Mouse (Mus musculus): ENCODE data around the gene Ndufaf8. TPM values are rescaled to one million over a fixed set of nuclear protein-coding genes. Genes with fewer than 3 reads are reported as not detected.

Gene Ndufaf8
- polyA plus RNA-seq, 1 experiment from 2014 or later, result 67.5 TPM

DNA sequence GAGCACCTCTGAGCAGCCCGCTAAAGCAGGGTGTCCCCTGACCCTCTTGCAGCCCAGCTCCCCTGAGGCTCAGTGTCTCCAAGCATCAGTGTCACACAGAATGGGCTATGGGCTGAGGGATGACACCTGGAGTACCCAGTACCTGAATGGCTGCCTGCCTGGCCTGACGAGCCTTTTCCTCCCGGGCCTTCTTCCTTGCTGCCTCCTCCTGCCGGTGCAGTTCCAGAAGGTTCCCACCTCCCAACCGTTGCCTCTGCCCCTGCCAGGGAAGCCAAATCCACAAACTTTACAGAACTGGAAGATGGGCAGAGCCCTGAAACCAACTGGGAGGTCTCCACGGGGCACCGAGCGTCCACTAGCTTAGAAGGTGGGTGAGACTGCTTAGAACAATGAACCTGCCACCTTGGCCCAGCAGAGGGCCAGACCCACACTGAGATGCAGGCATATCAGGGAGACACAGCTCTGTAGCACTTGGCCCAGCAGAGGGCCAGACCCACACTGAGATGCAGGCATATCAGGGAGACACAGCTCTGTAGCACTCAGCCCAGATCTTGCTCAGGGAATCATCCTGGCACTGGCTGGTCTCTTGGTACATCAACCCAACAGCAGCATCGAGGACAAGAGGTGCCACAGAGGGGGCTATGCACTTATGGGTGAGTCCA, 25.6 kb upstream of the Ndufaf8 start:
- H3K36me3 ChIP-seq (ENCODE audit: control insufficient read depth, insufficient read depth, low read length), result 0 out of 2 replicates have a peak, but pooled peaks cover 5% of the 10 kb centered on the region
- WGBS, result 93% methylated on average over 9 of the region's 9 CpGs
- 0 out of 2 replicates have a peak, but pooled peaks cover 3% of the 10 kb centered on the region for H3K27me3 ChIP-seq (ENCODE audit: control insufficient read depth, insufficient read depth, low read length)
- no peak overlapping the region for H3K4me3 ChIP-seq (ENCODE audit: low read depth, low read length)
- ATAC-seq (ENCODE audit: low FRiP score) (no peak), DNase-seq (ENCODE audit: low spot score) (no peak)
- no peak overlapping the region for H3K4me2 ChIP-seq (replicated peaks; ENCODE audit: low read depth, low read length)
- no peaks in the 10 kb centered on the region for H3K9me3 ChIP-seq (ENCODE audit: control insufficient read depth, low read length)
- no peak overlapping the region for H3K27ac ChIP-seq (ENCODE audit: low read depth, low read length)
- no peaks in the 10 kb centered on the region; the same call in 1 of the 2 replicates for H3K4me1 ChIP-seq (replicated peaks; ENCODE audit: control insufficient read depth, insufficient read depth, low read length)
- no peak overlapping the region for H3K9ac ChIP-seq (ENCODE audit: low read depth, low read length)

DNA sequence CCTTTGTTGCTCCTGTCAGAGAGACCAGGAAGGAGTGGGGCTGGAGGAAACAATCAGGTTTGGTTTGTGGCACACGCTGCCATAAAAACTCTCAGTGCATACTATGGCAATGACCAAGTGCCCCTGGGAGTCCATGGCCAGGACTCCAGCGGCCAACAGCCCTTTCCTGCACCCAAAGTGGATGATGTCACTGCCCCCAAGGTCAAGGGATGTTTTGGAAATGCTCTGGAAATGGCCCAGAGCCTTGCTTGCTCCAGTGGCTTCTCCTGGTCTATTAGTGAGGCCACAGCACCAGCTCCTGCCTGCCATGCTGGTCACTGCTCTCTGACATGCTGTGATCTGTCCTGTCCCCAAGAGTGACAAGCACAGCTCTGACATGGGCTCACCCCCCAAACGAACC, 22.5 kb upstream of the Ndufaf8 start:
- no peaks in the 10 kb centered on the region for H3K9me3 ChIP-seq (ENCODE audit: control insufficient read depth, low read length)
- no peak overlapping the region for H3K4me3 ChIP-seq (ENCODE audit: low read depth, low read length)
- H3K27ac ChIP-seq (ENCODE audit: low read depth, low read length), result no peak overlapping the region
- 0 out of 2 replicates have a peak, but pooled peaks cover 8% of the 10 kb centered on the region for H3K36me3 ChIP-seq (ENCODE audit: control insufficient read depth, insufficient read depth, low read length)
- DNase-seq (ENCODE audit: low spot score) (no peak), ATAC-seq (ENCODE audit: low FRiP score) (no peak)
- H3K4me2 ChIP-seq (replicated peaks; ENCODE audit: low read depth, low read length), result no peak overlapping the region
- 87% methylated on average over 3 of the region's 3 CpGs for WGBS
- no peak overlapping the region for H3K9ac ChIP-seq (ENCODE audit: low read depth, low read length)
- H3K4me1 ChIP-seq (replicated peaks; ENCODE audit: control insufficient read depth, insufficient read depth, low read length), result no peaks in the 10 kb centered on the region; the same call in 1 of the 2 replicates
- no peaks in the 10 kb centered on the region for H3K27me3 ChIP-seq (ENCODE audit: control insufficient read depth, insufficient read depth, low read length)

DNA sequence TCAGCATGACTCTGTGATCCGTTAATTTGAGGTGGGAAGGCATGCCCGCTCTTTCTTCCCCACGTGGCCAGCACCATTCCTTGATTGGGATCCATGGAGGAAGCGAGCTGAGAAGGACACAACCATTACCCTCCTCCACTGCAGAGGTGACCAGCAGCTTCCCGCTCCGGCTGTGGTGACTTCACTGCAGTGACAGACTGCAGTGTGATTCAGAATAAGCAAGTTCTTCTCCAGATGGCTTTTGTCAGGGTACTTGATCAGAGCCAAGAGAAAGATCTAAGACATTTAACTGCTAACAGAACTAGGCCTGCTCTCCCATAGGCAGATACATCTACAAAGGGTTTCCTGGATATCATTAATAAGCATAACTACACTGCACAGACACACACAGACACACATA, 18.4 kb upstream of the Ndufaf8 start:
- Histone ChIP-seq H3K36me3 (ENCODE audit: control insufficient read depth, insufficient read depth, low read length) (0 out of 2 replicates have a peak, but pooled peaks cover 5% of the 10 kb centered on the region), H3K27ac (ENCODE audit: low read depth, low read length) (no peak overlapping the region), H3K9ac (ENCODE audit: low read depth, low read length) (no peak overlapping the region), H3K9me3 (ENCODE audit: control insufficient read depth, low read length) (no peaks in the 10 kb centered on the region), H3K4me2 (replicated peaks; ENCODE audit: low read depth, low read length) (no peak overlapping the region), H3K4me1 (replicated peaks; ENCODE audit: control insufficient read depth, insufficient read depth, low read length) (peaks cover 2% of the 10 kb centered on the region), H3K4me3 (ENCODE audit: low read depth, low read length) (no peak overlapping the region), H3K27me3 (ENCODE audit: control insufficient read depth, insufficient read depth, low read length) (no peaks in the 10 kb centered on the region)
- ATAC-seq (ENCODE audit: low FRiP score), result no peak
- no peak for DNase-seq (ENCODE audit: low spot score)
- 92% methylated on average over 6 of the region's 6 CpGs for WGBS

DNA sequence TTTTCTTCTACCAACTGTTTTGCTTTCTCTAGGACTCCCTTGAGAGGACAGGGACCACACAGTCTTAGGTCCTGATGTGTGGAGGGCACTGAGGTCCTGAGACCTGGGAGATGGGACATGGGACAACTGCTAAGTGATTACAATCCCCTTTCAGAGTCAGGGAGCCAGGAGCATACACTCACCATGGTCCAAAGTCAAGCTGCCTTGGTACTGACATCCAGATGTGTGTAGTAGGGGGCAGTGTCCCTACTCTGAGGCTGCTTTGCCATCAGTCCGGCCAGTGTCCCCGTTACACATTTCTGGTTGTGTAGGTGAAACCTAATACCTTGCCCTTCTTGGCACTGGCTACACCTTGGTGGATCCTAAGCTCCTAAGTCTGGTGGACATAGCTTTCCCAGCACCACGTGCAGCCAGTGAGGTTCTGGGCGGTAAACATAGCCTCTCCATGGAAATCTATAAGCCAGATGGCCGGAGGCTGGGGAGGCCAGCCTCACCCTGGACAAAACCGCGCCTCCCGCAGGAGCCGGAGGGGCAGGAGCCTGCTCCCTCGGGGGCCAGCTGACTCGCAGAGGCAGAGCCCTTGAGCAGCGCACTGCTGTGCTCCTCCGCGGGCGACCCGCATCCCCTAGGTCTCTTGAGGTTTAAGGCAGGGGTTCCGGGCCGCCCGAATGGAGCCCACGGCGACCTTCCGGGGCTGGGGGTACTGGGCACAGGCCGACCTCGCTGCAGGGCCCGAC, 12.7 kb upstream of the Ndufaf8 start:
- H3K27me3 ChIP-seq (ENCODE audit: control insufficient read depth, insufficient read depth, low read length), result no peaks in the 10 kb centered on the region
- H3K27ac ChIP-seq (ENCODE audit: low read depth, low read length), result peak overlapping the region; percentile 89
- H3K9ac ChIP-seq (ENCODE audit: low read depth, low read length), result peak overlapping the region; percentile 96
- ATAC-seq (ENCODE audit: low FRiP score) (peak; percentile 55), DNase-seq (ENCODE audit: low spot score) (peak; percentile 60)
- no peaks in the 10 kb centered on the region for H3K9me3 ChIP-seq (ENCODE audit: control insufficient read depth, low read length)
- no peaks in the 10 kb centered on the region for H3K36me3 ChIP-seq (ENCODE audit: control insufficient read depth, insufficient read depth, low read length)
- WGBS, result 0% methylated on average over 25 of the region's 25 CpGs
- H3K4me2 ChIP-seq (replicated peaks; ENCODE audit: low read depth, low read length), result peak overlapping the region; percentile 89
- H3K4me3 ChIP-seq (ENCODE audit: low read depth, low read length), result peak overlapping the region; percentile 97
- H3K4me1 ChIP-seq (replicated peaks; ENCODE audit: control insufficient read depth, insufficient read depth, low read length), result peaks cover 5% of the 10 kb centered on the region; the same call in 1 of the 2 replicates

DNA sequence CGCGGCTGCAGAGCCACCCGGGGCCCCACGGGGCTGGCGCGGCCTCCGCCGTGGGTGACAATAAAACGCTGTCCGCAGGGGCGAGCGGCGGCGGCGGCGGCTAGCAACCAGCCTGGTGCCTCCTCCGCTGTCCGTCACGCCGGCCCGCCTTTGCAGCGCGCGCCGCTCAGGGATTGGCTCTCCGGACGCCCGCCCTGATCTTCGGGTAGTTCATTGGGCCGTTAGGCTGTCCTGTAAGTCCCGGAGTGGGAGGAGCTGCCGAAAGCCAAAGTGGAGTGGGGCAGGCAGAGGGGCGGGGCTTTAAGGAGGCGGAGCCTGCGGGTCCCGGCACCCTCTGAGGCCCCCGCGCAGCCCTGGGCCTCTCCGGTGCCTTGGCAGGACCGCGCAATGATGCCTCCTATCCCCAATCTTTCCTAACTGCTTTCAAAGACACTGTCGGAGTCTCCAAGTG, 12.0 kb upstream of the Ndufaf8 start, which contains the start of gene Cep131:
Cep131 (minus strand) TSS at position 126 of the 451 bp plus-strand sequence.
- peak within 1 kb of the TSS; percentile 96 for H3K9ac ChIP-seq (ENCODE audit: low read depth, low read length)
- no peaks in the 10 kb centered on the region for H3K27me3 ChIP-seq (ENCODE audit: control insufficient read depth, insufficient read depth, low read length)
- peak within 1 kb of the TSS; percentile 89 for H3K4me2 ChIP-seq (replicated peaks; ENCODE audit: low read depth, low read length)
- ATAC-seq (ENCODE audit: low FRiP score) (peak; percentile 98), DNase-seq (ENCODE audit: low spot score) (peak; percentile 98)
- H3K36me3 ChIP-seq (ENCODE audit: control insufficient read depth, insufficient read depth, low read length), result peaks cover 1% of the 10 kb centered on the region; the same call in 1 of the 2 replicates
- no peaks in the 10 kb centered on the region for H3K9me3 ChIP-seq (ENCODE audit: control insufficient read depth, low read length)
- peak within 1 kb of the TSS; percentile 89 for H3K27ac ChIP-seq (ENCODE audit: low read depth, low read length)
- H3K4me1 ChIP-seq (replicated peaks; ENCODE audit: control insufficient read depth, insufficient read depth, low read length), result peaks cover 5% of the 10 kb centered on the region; the same call in 1 of the 2 replicates
- peak within 1 kb of the TSS; percentile 97 for H3K4me3 ChIP-seq (ENCODE audit: low read depth, low read length)
- under 1% methylated on average over 42 of the region's 42 CpGs for WGBS

DNA sequence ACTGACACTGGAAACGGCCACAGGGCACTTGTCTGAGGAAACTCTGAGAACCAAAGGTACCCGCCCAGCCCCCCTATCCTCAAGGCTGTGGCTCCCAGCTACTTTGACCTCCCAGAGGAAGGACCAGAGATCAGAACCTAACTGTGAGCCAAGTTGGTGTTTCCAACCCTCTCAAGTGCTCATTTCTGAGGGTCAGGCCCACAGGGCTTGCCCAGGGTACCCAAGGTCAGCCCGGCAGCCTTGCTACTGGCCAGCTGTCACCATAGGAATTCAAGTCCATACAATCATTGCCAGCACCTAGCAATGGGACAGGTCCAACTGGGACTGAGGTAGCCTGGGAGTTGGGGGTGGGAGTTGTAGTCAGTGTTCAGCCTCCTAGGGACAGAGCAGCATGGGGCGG, 8.1 kb upstream of the Ndufaf8 start:
- 87% methylated on average over 4 of the region's 4 CpGs for WGBS
- DNase-seq (ENCODE audit: low spot score), result no peak
- no peak for ATAC-seq (ENCODE audit: low FRiP score)

DNA sequence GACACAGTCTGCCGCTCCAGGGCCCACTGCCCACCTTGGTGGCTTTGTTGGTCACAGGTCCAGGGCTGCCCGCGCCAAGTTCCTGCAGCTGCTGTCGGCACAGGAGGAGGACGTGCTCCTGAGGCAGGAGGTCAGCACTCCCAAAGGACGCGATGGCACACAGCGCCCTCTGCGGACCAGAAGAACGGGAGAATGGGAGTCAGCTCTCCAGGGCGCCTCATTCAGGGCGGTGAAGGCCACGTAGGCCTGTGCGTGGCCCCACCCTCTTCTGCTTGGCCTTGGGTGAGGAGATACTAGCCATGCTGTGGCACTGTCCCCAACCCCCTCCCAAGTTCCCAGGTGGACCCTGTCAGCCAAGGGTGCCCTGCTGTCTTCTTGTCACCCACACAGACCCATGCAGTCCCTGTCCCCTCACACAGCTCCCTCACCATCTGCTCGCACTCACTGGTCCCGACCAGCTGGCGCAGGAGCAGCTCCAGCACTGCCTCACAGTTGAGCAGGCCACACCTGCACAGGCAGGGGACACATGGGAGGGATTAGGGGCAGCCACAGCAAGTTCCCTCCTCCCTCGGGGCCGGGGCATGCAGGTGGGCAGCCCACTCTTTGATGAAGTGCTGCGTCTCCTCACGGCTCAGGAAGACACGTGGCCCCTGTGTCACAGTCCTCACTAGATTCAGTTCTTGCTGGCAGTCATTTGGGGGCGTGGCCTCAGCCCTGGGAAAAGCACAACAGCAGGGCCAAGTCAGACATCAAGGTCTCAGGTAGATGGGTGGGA, 5.7 kb upstream of the Ndufaf8 start:
- ATAC-seq (ENCODE audit: low FRiP score) (no peak), DNase-seq (ENCODE audit: low spot score) (no peak)
- no peak overlapping the region for H3K4me3 ChIP-seq (ENCODE audit: low read depth, low read length)
- WGBS, result 81% methylated on average over 20 of the region's 23 CpGs
- no peaks in the 10 kb centered on the region for H3K27me3 ChIP-seq (ENCODE audit: control insufficient read depth, insufficient read depth, low read length)
- no peaks in the 10 kb centered on the region; the same call in 1 of the 2 replicates for H3K4me1 ChIP-seq (replicated peaks; ENCODE audit: control insufficient read depth, insufficient read depth, low read length)
- H3K9me3 ChIP-seq (ENCODE audit: control insufficient read depth, low read length), result no peaks in the 10 kb centered on the region
- no peak overlapping the region for H3K9ac ChIP-seq (ENCODE audit: low read depth, low read length)
- no peak overlapping the region for H3K4me2 ChIP-seq (replicated peaks; ENCODE audit: low read depth, low read length)
- peaks cover 2% of the 10 kb centered on the region; the same call in 1 of the 2 replicates for H3K36me3 ChIP-seq (ENCODE audit: control insufficient read depth, insufficient read depth, low read length)
- H3K27ac ChIP-seq (ENCODE audit: low read depth, low read length), result no peak overlapping the region

More for the DNA sequence above, 8.1 kb upstream of the Ndufaf8 start:
- Histone ChIP-seq H3K36me3 (ENCODE audit: control insufficient read depth, insufficient read depth, low read length) (peaks cover 2% of the 10 kb centered on the region; the same call in 1 of the 2 replicates), H3K27ac (ENCODE audit: low read depth, low read length) (no peak overlapping the region), H3K4me1 (replicated peaks; ENCODE audit: control insufficient read depth, insufficient read depth, low read length) (peaks cover 3% of the 10 kb centered on the region; the same call in 1 of the 2 replicates), H3K9me3 (ENCODE audit: control insufficient read depth, low read length) (no peaks in the 10 kb centered on the region), H3K4me3 (ENCODE audit: low read depth, low read length) (no peak overlapping the region), H3K9ac (ENCODE audit: low read depth, low read length) (no peak overlapping the region), H3K27me3 (ENCODE audit: control insufficient read depth, insufficient read depth, low read length) (no peaks in the 10 kb centered on the region), H3K4me2 (replicated peaks; ENCODE audit: low read depth, low read length) (no peak overlapping the region)

DNA sequence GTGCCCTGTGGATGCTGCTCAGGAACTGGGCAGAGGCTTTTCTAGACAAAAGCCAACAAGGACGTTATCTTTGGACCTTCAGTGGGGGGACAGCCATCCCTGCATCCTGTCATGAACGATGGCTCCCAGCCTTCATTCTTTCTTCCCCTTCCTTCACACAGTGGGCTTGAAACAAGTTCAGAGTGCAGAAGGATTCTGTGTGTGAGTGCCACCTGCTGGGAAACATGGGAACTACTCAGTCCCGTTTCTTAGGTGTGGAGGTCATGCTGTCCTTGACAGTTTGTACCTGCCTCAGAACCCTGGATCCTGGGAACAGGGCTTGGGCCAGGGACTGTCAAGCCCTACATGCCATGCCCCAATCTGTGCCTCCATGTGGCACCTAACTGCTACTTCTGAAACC, 2.3 kb downstream of the Ndufaf8 start:
- H3K9me3 ChIP-seq (ENCODE audit: control insufficient read depth, low read length), result no peaks in the 10 kb centered on the region
- no peak overlapping the region for H3K4me2 ChIP-seq (replicated peaks; ENCODE audit: low read depth, low read length)
- WGBS, result 0% methylated on average over 3 of the region's 3 CpGs
- H3K27ac ChIP-seq (ENCODE audit: low read depth, low read length), result no peak overlapping the region
- H3K4me1 ChIP-seq (replicated peaks; ENCODE audit: control insufficient read depth, insufficient read depth, low read length), result peaks cover 2% of the 10 kb centered on the region
- no peak overlapping the region for H3K4me3 ChIP-seq (ENCODE audit: low read depth, low read length)
- no peak overlapping the region for H3K9ac ChIP-seq (ENCODE audit: low read depth, low read length)
- peak; percentile 83 for DNase-seq (ENCODE audit: low spot score)
- H3K27me3 ChIP-seq (ENCODE audit: control insufficient read depth, insufficient read depth, low read length), result no peaks in the 10 kb centered on the region
- H3K36me3 ChIP-seq (ENCODE audit: control insufficient read depth, insufficient read depth, low read length), result 0 out of 2 replicates have a peak, but pooled peaks cover 2% of the 10 kb centered on the region
- ATAC-seq (ENCODE audit: low FRiP score), result no peak

Data from hindbrain, embryonic 11.5 days (tissue).